Mouse (Mus musculus): ENCODE measurements around the gene Ppp1r8.
"Not testable (repeated sequence)": the region's sequence is repeated elsewhere in the genome, so short reads cannot be mapped to it uniquely, and the experiment has no call there.

Ppp1r8 gene

DNA sequence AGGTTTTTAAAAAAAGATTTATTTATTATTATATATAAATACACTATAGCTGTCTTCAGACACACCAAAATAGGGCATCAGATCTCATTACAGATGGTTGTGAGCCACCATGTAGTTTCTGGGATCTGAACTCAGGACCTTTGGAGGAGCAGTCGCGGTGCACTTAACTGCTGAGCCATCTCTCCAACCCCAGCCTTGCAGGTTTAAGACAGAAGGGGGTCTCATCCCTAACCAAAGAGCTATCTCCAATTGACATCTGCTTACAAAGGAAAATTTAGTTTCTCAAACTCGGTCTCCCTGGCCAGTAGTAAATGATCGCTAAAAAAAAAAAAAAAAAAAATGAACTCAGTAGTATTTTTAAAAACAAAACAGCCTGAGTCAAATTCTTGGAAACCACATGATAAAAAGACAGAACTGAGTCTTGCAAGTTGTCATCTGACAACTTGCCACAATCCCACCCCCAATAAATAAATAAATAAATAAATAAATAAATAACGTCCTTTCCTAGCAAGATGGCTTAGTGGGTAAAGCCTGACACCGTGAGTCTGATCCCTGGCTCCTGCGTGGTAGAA lies 36.3 kb downstream of the Ppp1r8 start:
- no peak for DNase-seq

DNA sequence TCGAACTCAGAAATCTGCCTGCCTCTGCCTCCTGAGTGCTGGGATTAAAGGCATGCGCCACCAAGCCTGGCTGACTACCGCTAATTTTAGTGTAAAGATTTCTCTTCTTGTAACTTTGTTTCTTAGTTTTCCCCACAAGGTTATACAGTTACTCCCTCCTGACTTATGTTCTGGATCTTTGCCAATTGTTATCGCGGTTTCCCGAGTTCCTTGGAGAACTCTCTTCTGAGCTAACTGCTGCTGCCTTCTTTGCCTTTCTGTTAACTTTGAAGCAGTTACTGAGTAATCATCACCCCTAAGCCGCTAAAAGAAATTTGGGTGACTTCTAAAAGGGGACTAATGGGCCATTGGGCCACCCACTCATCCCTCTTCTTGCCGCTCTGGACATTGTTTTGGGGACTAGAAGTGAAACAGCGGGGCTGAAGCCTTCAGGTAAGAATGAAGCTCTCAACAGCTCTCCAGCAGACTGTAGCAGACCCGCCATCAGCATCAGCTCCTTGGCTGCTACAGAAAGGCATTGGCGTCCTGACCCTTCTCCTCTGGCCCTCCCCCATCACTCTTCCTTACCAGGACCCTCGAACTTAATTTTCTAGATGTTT lies 37.3 kb downstream of the Ppp1r8 start:
- DNase-seq = no peak

DNA sequence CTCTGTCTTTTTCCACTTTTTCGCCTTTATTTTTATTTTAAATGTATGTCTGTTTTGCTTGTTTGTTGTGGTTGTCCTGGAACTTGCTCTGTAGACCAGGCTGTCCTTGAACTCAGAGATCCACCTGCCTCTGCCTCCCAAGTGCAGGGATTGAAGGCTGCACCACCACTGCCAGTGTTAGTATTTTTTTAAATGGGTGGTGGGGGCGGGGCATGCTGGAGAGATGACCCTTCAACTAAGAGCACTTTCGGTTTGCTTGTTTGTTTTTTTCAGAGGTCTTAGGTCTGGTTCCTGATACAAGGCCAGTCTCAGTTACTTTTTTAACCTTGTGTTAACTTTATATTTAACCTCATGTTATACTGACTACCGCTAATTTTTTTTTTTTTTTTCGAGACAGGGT lies 37.8 kb downstream of the Ppp1r8 start:
- peak; percentile 44 for DNase-seq

- DNase-seq = peak; percentile 53
These were observed 38.6 kb downstream of the Ppp1r8 start for GRCm38 (mm10) chr4:132804331-132804730.

GRCm38 (mm10) chr4:132803876-132804275 lies 39.1 kb downstream of the Ppp1r8 start:
- no peak for DNase-seq

DNA sequence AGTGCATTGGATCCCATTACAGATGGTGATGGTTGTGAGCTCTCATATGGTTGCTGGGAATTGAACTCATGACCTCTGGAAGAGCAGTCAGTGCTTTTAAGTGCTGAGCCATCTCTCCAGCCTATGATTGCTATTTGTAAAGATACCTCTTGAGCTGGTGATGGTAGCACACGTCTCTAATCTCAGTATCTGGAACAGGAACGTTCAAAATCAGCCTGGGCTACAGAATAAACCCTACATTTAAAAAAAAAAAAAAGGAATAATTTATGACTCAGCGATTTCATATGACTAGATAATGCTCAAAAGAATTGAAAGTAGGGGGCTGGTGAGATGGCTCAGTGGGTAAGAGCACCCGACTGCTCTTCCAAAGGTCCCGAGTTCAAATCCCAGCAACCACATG lies 39.8 kb downstream of the Ppp1r8 start:
- no peak for DNase-seq

- DNase-seq = peak; percentile 35
These were observed 40.8 kb downstream of the Ppp1r8 start for GRCm38 (mm10) chr4:132802171-132802637.

DNA sequence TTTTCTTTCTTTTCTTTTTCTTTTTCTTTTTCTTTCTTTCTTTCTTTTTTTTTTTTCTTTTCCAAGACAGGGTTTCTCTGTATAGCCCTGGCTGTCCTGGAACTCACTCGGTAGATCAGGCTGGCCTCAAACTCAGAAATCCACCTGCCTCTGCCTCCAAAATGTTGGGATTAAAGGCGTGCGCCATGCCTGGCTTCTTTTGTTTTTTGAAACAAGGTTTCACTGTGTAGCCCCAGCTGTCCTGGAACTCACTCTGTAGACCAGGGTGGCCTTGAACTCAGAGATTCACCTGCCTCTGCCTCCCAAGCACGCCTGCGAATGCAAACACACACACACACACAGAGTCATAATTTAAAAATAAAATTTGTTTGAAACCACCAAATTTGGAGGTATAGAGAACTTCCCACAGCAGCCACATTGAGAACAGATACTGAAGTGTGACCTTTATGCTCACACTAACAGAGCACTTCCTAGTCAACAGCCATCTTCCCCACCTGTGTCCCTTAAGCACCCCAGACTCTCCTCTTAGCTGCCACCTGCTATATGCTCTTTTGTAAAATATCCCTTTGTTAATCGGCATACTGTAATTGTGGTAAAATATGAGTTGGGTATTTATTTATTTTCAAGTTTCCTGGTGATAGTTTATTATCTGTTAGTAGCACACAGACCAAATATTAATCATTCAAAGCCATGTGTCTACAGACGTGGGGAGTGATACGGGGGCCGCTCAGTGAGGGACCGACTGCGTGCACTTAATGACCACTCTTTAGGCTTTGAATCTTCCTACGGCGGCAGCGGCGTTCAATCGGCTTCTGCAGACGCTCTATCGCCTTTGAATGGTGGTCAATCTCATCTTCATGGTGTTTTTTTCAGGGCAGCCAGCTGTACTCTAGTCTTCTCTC lies 41.5 kb downstream of the Ppp1r8 start:
- DNase-seq = no peak

DNA sequence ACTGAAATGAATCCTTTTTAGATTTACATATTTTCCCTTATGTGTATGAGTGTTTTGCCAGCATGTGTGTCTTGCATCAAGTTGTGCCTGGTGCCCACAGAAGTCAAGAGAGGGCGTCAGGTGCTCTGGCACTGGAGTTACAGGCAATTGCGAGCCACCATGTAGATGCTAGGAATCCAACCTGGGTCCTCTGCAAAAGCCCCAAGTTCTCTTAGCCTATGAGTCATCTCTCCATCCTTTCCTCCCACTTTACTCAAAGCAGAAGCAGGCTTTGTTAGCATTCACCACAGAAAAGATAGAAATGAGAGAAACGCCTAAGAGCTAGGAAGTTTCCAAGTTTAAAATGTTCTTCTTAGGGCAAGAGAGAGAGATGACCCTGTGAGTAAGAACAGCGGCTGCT lies 43.1 kb downstream of the Ppp1r8 start:
- no peak for DNase-seq

- not testable (repeated sequence) for DNase-seq
These were observed 44.3 kb downstream of the Ppp1r8 start for GRCm38 (mm10) chr4:132798666-132799065.

GRCm38 (mm10) chr4:132798028-132798427 lies 44.9 kb downstream of the Ppp1r8 start:
- DNase-seq = no peak

- DNase-seq = no peak
These were observed 45.5 kb downstream of the Ppp1r8 start for GRCm38 (mm10) chr4:132797461-132797860.

DNA sequence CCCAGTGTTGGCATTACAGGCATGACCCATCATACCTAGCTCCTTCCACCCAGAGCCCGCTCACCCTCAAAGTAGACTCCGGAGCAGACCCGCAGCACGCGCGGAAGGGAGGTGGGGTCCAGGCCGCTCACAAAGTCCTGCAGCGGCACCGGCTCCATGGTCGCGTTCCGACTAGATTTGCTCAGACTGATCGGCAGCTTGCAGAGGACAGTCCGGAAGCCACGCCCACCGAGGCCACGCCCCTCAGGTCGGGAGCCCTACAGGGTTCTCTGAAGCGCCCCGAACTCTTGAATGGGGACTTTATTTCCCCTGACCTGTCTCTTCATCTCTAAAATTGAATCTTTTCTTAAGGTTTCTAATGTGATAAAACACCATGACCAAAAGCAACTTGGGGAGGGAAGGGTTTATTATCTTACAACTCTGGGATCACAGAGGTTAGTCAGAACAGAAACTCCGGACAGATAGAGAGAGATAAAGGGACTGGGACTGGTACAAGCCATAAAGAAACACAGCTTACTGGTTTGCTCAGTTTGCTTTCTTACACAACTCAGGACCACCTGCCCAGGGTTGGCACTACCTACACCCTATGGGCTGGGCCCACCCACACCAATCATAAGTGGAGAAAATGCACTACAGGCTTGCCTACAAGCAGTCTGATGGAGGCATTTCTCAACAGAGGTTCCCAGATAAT lies 46.6 kb downstream of the Ppp1r8 start, which contains the start of gene Themis2:
Gene Themis2 (minus strand): TSS at position 192 of the 691 bp plus-strand sequence.
- DNase-seq = peak; percentile 92

DNA sequence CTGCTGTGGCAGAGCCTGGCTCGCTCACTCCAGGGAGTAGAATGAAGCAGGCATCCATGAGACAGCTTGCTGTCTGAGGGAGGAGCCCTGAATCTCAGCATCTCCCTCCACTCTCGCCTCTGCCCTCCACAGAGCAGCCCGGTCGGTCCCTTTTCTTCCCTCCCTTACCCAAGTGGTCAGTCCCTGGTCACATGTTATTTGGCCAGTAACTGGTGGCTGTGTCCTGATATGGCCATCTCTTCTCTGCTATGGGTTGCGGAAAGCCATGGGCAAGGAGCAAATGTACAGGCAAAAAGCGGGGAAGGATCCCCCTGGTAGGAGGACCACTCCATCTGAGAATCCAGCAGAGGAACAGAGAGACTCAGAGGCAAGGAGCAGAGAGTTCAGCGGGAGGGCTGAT lies 47.8 kb downstream of the Ppp1r8 start:
- DNase-seq = no peak

DNA sequence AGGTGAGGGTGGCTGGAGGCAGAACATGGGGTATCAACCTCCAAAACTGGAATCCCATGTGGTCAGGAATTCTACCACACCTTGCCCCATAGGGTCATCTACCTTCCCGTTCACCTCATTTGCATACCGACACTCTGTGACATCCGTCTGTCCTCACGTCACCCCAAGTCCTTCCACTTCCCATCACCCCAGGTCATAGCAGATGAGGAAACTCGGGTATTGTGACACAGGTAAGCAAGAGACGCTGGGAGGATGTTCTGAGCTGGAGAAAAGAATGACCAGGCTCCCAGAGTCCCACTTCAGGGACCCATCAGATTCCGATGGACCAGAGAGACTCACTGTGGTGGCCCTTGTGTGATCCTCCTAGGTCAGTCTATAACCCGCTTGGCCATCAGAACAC lies 48.2 kb downstream of the Ppp1r8 start:
- peak; percentile 67 for DNase-seq

DNA sequence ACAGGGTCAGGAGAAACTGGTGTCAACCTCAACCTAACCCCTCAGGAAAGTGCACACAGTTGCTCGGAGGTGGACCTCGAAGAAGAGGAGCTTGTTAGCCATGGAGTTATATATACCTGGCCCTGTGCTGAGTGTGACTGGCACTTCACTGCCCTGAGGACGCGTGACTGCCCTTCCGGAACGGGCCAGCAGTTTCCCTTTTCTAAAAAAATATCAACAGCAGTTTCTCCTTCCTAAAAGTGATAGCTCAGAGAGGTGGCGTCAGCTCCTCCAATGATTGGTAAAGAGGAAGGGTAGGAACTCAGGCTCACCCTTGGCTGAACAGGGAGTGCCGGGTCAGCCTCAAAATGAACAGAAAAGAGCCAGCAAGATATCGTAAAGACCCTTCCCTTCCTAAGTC lies 48.9 kb downstream of the Ppp1r8 start:
- DNase-seq = peak; percentile 64

GRCm38 (mm10) chr4:132793322-132794004 lies 49.5 kb downstream of the Ppp1r8 start:
- DNase-seq = not testable (repeated sequence)

- no peak for DNase-seq
These were observed 53.2 kb downstream of the Ppp1r8 start for GRCm38 (mm10) chr4:132789731-132790130.

GRCm38 (mm10) chr4:132785228-132785627 lies 57.7 kb downstream of the Ppp1r8 start:
- no peak for DNase-seq

GRCm38 (mm10) chr4:132783732-132784131 lies 59.2 kb downstream of the Ppp1r8 start:
- DNase-seq = no peak

GRCm38 (mm10) chr4:132780288-132780687 lies 62.7 kb downstream of the Ppp1r8 start:
- peak; percentile 74 for DNase-seq

GRCm38 (mm10) chr4:132778562-132779201 lies 64.3 kb downstream of the Ppp1r8 start:
- no peak for DNase-seq

Data from lung, postnatal 36 days (tissue).